Mouse (Mus musculus) heart, embryonic 12.5 days (tissue): Measurements from ENCODE around the gene Nt5dc2. TPM values are rescaled to one million over a fixed set of nuclear protein-coding genes. Genes with fewer than 3 reads are reported as not detected.
A peak's percentile ranks its signal among the peaks of the same experiment; 100 is the strongest.

Experiments used
- ATAC-seq: fragments of 200-750 bp; cut with Nextera tagmentation; 2 replicates; pipeline ENCODE4 v1.8.0; 2017; ENCODE audit warnings: moderate TSS enrichment, moderate library complexity; ENCODE audit not compliant: insufficient number of reproducible peaks, low FRiP score
- H3K27ac ChIP-seq: fragments of 300-500 bp; sonication (generic); 2 replicates; pipeline ENCODE4 v1.5.1; 2016; ENCODE audit warnings: mild to moderate bottlenecking, moderate library complexity; ENCODE audit not compliant: poor library complexity, severe bottlenecking
- H3K27me3 ChIP-seq: fragments of 300-500 bp; sonication (generic); replicated peaks from 2 replicates; pipeline ENCODE4 v1.6.1; 2016; ENCODE audit warnings: mild to moderate bottlenecking, moderate library complexity
- H3K36me3 ChIP-seq: fragments of 300-500 bp; sonication (generic); 2 replicates; pipeline ENCODE4 v1.6.1; 2016; ENCODE audit warnings: mild to moderate bottlenecking, moderate library complexity
- H3K4me1 ChIP-seq: fragments of 300-500 bp; sonication (generic); replicated peaks from 2 replicates; pipeline ENCODE4 v1.6.1; 2016; ENCODE audit warnings: mild to moderate bottlenecking
- H3K4me2 ChIP-seq: fragments of 300-500 bp; sonication (generic); 2 replicates; pipeline ENCODE4 v1.6.1; 2016; ENCODE audit warnings: mild to moderate bottlenecking, moderate library complexity
- H3K4me3 ChIP-seq: fragments of 300-500 bp; sonication (generic); 2 replicates; pipeline ENCODE4 v1.5.1; 2016; ENCODE audit warnings: mild to moderate bottlenecking
- H3K9ac ChIP-seq: fragments of 300-500 bp; sonication (generic); 2 replicates; pipeline ENCODE4 v1.6.1; 2016; ENCODE audit warnings: mild to moderate bottlenecking, moderate library complexity
- H3K9me3 ChIP-seq: fragments of 300-500 bp; sonication (generic); replicated peaks from 2 replicates; pipeline ENCODE4 v1.6.1; 2016; ENCODE audit warnings: mild to moderate bottlenecking, moderate library complexity
- WGBS: fragments of 180-500 bp; shearing (Covaris S2); methylation state at CpG from one replicate; pipeline ENCODE4 v1.1.7; 2016; 5-methylcytosine and 5-hydroxymethylcytosine counted together
- polyA plus RNA-seq: library from polyadenylated mRNA; unstranded; fragments of >200 nt; fragmentation: Nextera tagmentation; extraction: Ambion mirVana; gene quantifications from 2 replicates; pipeline ENCODE4 v1.2.1, GENCODE M21; 2016

The Nt5dc2 gene
- polyA plus RNA-seq, 1 experiment from 2014 or later = 343 TPM

- Histone ChIP-seq H3K9ac (no peak overlapping the region), H3K27me3 (no peaks in the 10 kb centered on the region), H3K27ac (no peak overlapping the region), H3K4me3 (peak overlapping the region; percentile 22; the same call in 1 of the 2 replicates), H3K36me3 (peaks cover 23% of the 10 kb centered on the region), H3K4me2 (peak overlapping the region; percentile 56), H3K4me1 (peaks cover 38% of the 10 kb centered on the region), H3K9me3 (no peaks in the 10 kb centered on the region)
- no peak for ATAC-seq
- 91% methylated on average over 8 of the region's 8 CpGs for WGBS
Measured at GRCm38 (mm10) chr14:31126826-31127225, 4.0 kb upstream of the Nt5dc2 start.

GRCm38 (mm10) chr14:31128101-31128825, 2.6 kb upstream of the Nt5dc2 start:
- peak overlapping the region; percentile 69 for H3K4me2 ChIP-seq
- no peaks in the 10 kb centered on the region for H3K27me3 ChIP-seq
- 0 out of 2 replicates have a peak, but pooled peaks have one; percentile 22 for ATAC-seq
- H3K27ac ChIP-seq = peak overlapping the region; percentile 94
- H3K9me3 ChIP-seq = no peaks in the 10 kb centered on the region
- H3K36me3 ChIP-seq = peaks cover 18% of the 10 kb centered on the region
- H3K4me3 ChIP-seq = peak overlapping the region; percentile 64
- under 1% methylated on average over 23 of the region's 23 CpGs for WGBS
- H3K9ac ChIP-seq = peak overlapping the region; percentile 87
- peaks cover 53% of the 10 kb centered on the region for H3K4me1 ChIP-seq

- H3K4me2 ChIP-seq = peak within 1 kb of the TSS; percentile 69
- peaks cover 14% of the 10 kb centered on the region for H3K36me3 ChIP-seq
- H3K4me1 ChIP-seq = peaks cover 58% of the 10 kb centered on the region
- WGBS = under 1% methylated on average over 33 of the region's 33 CpGs
- H3K4me3 ChIP-seq = peak within 1 kb of the TSS; percentile 64
- no peaks in the 10 kb centered on the region for H3K27me3 ChIP-seq
- H3K27ac ChIP-seq = peak within 1 kb of the TSS; percentile 94
- ATAC-seq = peak; percentile 93
- no peaks in the 10 kb centered on the region for H3K9me3 ChIP-seq
- peak within 1 kb of the TSS; percentile 93 for H3K9ac ChIP-seq
Measured at GRCm38 (mm10) chr14:31128826-31129219, 2.0 kb upstream of the Nt5dc2 start, which contains the start of gene Smim4. TSS of gene Smim4 (minus strand) at chr14:31128956.

GRCm38 (mm10) chr14:31129326-31130235, 1.3 kb upstream of the Nt5dc2 start:
- Histone ChIP-seq H3K4me1 (peaks cover 63% of the 10 kb centered on the region), H3K4me3 (peak overlapping the region; percentile 64; the same call in 1 of the 2 replicates), H3K36me3 (peaks cover 15% of the 10 kb centered on the region), H3K9me3 (no peaks in the 10 kb centered on the region), H3K27ac (peak overlapping the region; percentile 83), H3K4me2 (peak overlapping the region; percentile 84), H3K27me3 (no peaks in the 10 kb centered on the region), H3K9ac (peak overlapping the region; percentile 93; the same call in 1 of the 2 replicates)
- ATAC-seq = no peak
- 65% methylated on average over 15 of the region's 15 CpGs for WGBS

GRCm38 (mm10) chr14:31131272-31131821, 494 bp downstream of the Nt5dc2 start:
- WGBS = under 1% methylated on average over 43 of the region's 43 CpGs
- Histone ChIP-seq H3K9ac (peak overlapping the region; percentile 93), H3K27me3 (no peaks in the 10 kb centered on the region), H3K4me3 (peak overlapping the region; percentile 90), H3K4me2 (peak overlapping the region; percentile 84), H3K36me3 (peaks cover 23% of the 10 kb centered on the region), H3K9me3 (no peaks in the 10 kb centered on the region), H3K27ac (peak overlapping the region; percentile 83), H3K4me1 (peaks cover 53% of the 10 kb centered on the region)
- ATAC-seq = 0 out of 2 replicates have a peak, but pooled peaks have one; percentile 1

GRCm38 (mm10) chr14:31132031-31132430, 1.2 kb downstream of the Nt5dc2 start:
- Histone ChIP-seq H3K4me1 (peaks cover 49% of the 10 kb centered on the region), H3K36me3 (peaks cover 29% of the 10 kb centered on the region), H3K27ac (no peak overlapping the region), H3K4me2 (peak overlapping the region; percentile 84), H3K9me3 (no peaks in the 10 kb centered on the region), H3K27me3 (no peaks in the 10 kb centered on the region), H3K4me3 (peak overlapping the region; percentile 90), H3K9ac (peak overlapping the region; percentile 93)
- ATAC-seq = no peak
- 6% methylated on average over 6 of the region's 6 CpGs for WGBS

- Histone ChIP-seq H3K27ac (no peak overlapping the region), H3K4me2 (peak overlapping the region; percentile 84), H3K4me1 (peaks cover 45% of the 10 kb centered on the region), H3K36me3 (peaks cover 34% of the 10 kb centered on the region), H3K9me3 (no peaks in the 10 kb centered on the region), H3K4me3 (peak overlapping the region; percentile 90), H3K9ac (peak overlapping the region; percentile 93), H3K27me3 (no peaks in the 10 kb centered on the region)
- WGBS = 86% methylated on average over 7 of the region's 7 CpGs
- no peak for ATAC-seq
Measured at GRCm38 (mm10) chr14:31132491-31132975, 1.7 kb downstream of the Nt5dc2 start.

GRCm38 (mm10) chr14:31133023-31133665, 2.3 kb downstream of the Nt5dc2 start:
- peak overlapping the region; percentile 90; the same call in 1 of the 2 replicates for H3K4me3 ChIP-seq
- no peaks in the 10 kb centered on the region for H3K9me3 ChIP-seq
- no peaks in the 10 kb centered on the region for H3K27me3 ChIP-seq
- H3K4me1 ChIP-seq = peaks cover 45% of the 10 kb centered on the region
- H3K4me2 ChIP-seq = peak overlapping the region; percentile 84; the same call in 1 of the 2 replicates
- 74% methylated on average over 11 of the region's 11 CpGs for WGBS
- no peak for ATAC-seq
- peak overlapping the region; percentile 93 for H3K9ac ChIP-seq
- H3K27ac ChIP-seq = no peak overlapping the region; the same call in 1 of the 2 replicates
- H3K36me3 ChIP-seq = peaks cover 41% of the 10 kb centered on the region

- no peak for ATAC-seq
- 88% methylated on average over 25 of the region's 25 CpGs for WGBS
- H3K4me2 ChIP-seq = no peak overlapping the region
- H3K36me3 ChIP-seq = peaks cover 52% of the 10 kb centered on the region
- H3K27me3 ChIP-seq = no peaks in the 10 kb centered on the region
- H3K4me1 ChIP-seq = peaks cover 45% of the 10 kb centered on the region
- H3K27ac ChIP-seq = no peak overlapping the region
- H3K4me3 ChIP-seq = no peak overlapping the region
- no peaks in the 10 kb centered on the region for H3K9me3 ChIP-seq
- no peak overlapping the region for H3K9ac ChIP-seq
Measured at GRCm38 (mm10) chr14:31134015-31135000, 3.5 kb downstream of the Nt5dc2 start.
